7 mouse cellular contexts compared by ENCODE assay signal in genomic region chr1:161766656-161767055, GRCm38 (mm10). TPM values are rescaled to one million over a fixed set of nuclear protein-coding genes. Genes with fewer than 3 reads are reported as not detected.
A peak's percentile ranks its signal among the peaks of the same experiment; 100 is the strongest.
DNase-seq lines count a peak whose midpoint lies in the region; ATAC-seq and TF ChIP-seq lines count a peak whose summit lies in the region.

No protein-coding gene starts in this region.

- peak; percentile 69 for ATAC-seq in heart, embryonic 16.5 days (replicated peaks; ENCODE audit: extremely low read depth, insufficient read depth, low FRiP score)
- ATAC-seq in midbrain, embryonic 11.5 days (ENCODE audit: low FRiP score): no peak

- peak; percentile 95 to 96 for DNase-seq in B cell, adult 2 months
- no peak for DNase-seq in ES-E14 (ENCODE audit: low read depth, low spot score)
- peak; percentile 82 for DNase-seq in lung, postnatal 36 days
- peak; percentile 93 for DNase-seq in thymus, postnatal 14 days
- no peak for DNase-seq in midbrain, embryonic 11.5 days (ENCODE audit: low spot score, missing footprints)
- DNase-seq in cerebellum, adult 11 months: no peak

- no peaks in the 10 kb centered on the region for H3K36me3 ChIP-seq in ES-E14 (ENCODE audit: control insufficient read depth, insufficient read depth, low read length, poor library complexity, severe bottlenecking)
- no peaks in the 10 kb centered on the region for H3K36me3 ChIP-seq in heart, embryonic 16.5 days (ENCODE audit: control insufficient read depth, insufficient read depth)
- no peaks in the 10 kb centered on the region for H3K36me3 ChIP-seq in midbrain, embryonic 11.5 days (ENCODE audit: control insufficient read depth, insufficient read depth, low read length)

- in situ Hi-C loops in ES-E14 (cut with MboI; ENCODE audit: low sequenced_read_pairs in 2 of 2, unreplicated experiment in 2 of 2): no loop called here

- H3K4me1 ChIP-seq in ES-E14 (ENCODE audit: control insufficient read depth in 2 of 2, insufficient read depth in 2 of 2, low read length in 2 of 2, poor library complexity in 1 of 2): peaks cover 0 to 5% of the 10 kb centered on the region in 2 experiments; a peak in 1 of 4 replicates
- no peaks in the 10 kb centered on the region for H3K4me1 ChIP-seq in heart, embryonic 16.5 days (ENCODE audit: control insufficient read depth, insufficient read depth, low read length)
- no peaks in the 10 kb centered on the region for H3K4me1 ChIP-seq in midbrain, embryonic 11.5 days (ENCODE audit: control insufficient read depth, insufficient read depth, low read length)

- no peak overlapping the region for H3K9ac ChIP-seq in ES-E14 (ENCODE audit: insufficient read depth, low read depth, low read length, poor library complexity, severe bottlenecking)
- no peak overlapping the region for H3K9ac ChIP-seq in heart, embryonic 16.5 days (ENCODE audit: low read length)
- no peak overlapping the region for H3K9ac ChIP-seq in midbrain, embryonic 11.5 days (ENCODE audit: low read length)

- H3K4me3 ChIP-seq in ES-E14 (ENCODE audit: insufficient read depth in 1 of 2, low read depth in 1 of 2, low read length in 2 of 2, poor library complexity in 1 of 2, severe bottlenecking in 1 of 2): no peak overlapping the region
- peak overlapping the region; percentile 18 for H3K4me3 ChIP-seq in heart, embryonic 16.5 days (ENCODE audit: low read length)
- H3K4me3 ChIP-seq in midbrain, embryonic 11.5 days (ENCODE audit: low read depth, low read length): no peak overlapping the region

- no peaks in the 10 kb centered on the region for H3K9me3 ChIP-seq in ES-E14 (ENCODE audit: control insufficient read depth, insufficient read depth, low read depth, low read length)
- H3K9me3 ChIP-seq in heart, embryonic 16.5 days (replicated peaks; ENCODE audit: control insufficient read depth, low read length): no peaks in the 10 kb centered on the region
- no peaks in the 10 kb centered on the region for H3K9me3 ChIP-seq in midbrain, embryonic 11.5 days (ENCODE audit: control insufficient read depth, low read length)

- peak overlapping the region; percentile 53 for H3K4me2 ChIP-seq in heart, embryonic 16.5 days (ENCODE audit: low read depth, low read length)
- no peak overlapping the region for H3K4me2 ChIP-seq in midbrain, embryonic 11.5 days

- no peaks in the 10 kb centered on the region for H3K27me3 ChIP-seq in heart, embryonic 16.5 days (ENCODE audit: control insufficient read depth, insufficient read depth, low read length)
- H3K27me3 ChIP-seq in midbrain, embryonic 11.5 days (ENCODE audit: control insufficient read depth, insufficient read depth, low read length): no peaks in the 10 kb centered on the region

- WGBS in heart, embryonic 16.5 days: 28% methylated on average over 5 of the region's 5 CpGs
- 58% methylated on average over 5 of the region's 5 CpGs for WGBS in midbrain, embryonic 11.5 days

- no peak overlapping the region for H3K27ac ChIP-seq in ES-E14 (ENCODE audit: insufficient read depth, low read depth, low read length, poor library complexity, severe bottlenecking)
- H3K27ac ChIP-seq in heart, embryonic 16.5 days (ENCODE audit: low read length): no peak overlapping the region
- H3K27ac ChIP-seq in midbrain, embryonic 11.5 days (ENCODE audit: low read depth, low read length): no peak overlapping the region

TF ChIP-seq in ES-E14, 5 proteins besides CTCF, POLR2A, EP300 and RAD21:
- TF ChIP-seq HCFC1 (IDR thresholded peaks at IDR 0.05; ENCODE audit: borderline replicate concordance, insufficient read depth, low read length): no peak
- TF ChIP-seq MAFK (IDR thresholded peaks at IDR 0.05; ENCODE audit: insufficient read depth, low read depth, low read length): no peak
- TF ChIP-seq ZNF384 (IDR thresholded peaks at IDR 0.05; ENCODE audit: low read depth, low read length): peak; percentile 78
- no peak for TF ChIP-seq CHD2 (IDR thresholded peaks at IDR 0.05; ENCODE audit: low read depth, low read length)

RNA-seq across cellular contexts. Expression of gene Fasl, which starts 21.6 kb away (rescaled TPM):
- 0.22 and 0.26 TPM in 2 replicates for total RNA-seq in ES-E14 (2012; rRNA removed)
- 0.12 and 0.43 TPM in 2 replicates for polyA plus RNA-seq in heart, embryonic 16.5 days (2015; fragmentation: Nextera tagmentation; extraction: Ambion mirVana)
- 0.12 and 0.30 TPM in 2 replicates for polyA plus RNA-seq in midbrain, embryonic 11.5 days (2014; fragmentation: Nextera tagmentation; extraction: Ambion mirVana)

Comparison
In these comparisons a context has a peak if more than half of its experiments do, and no peak if none do; other contexts are left out.
1. DNase-seq: peak in B cell, adult 2 months (2 of 2), lung, postnatal 36 days (single experiment) and thymus, postnatal 14 days (single experiment); none in ES-E14 (single experiment), midbrain, embryonic 11.5 days (single experiment) and cerebellum, adult 11 months (single experiment).